Mouse (Mus musculus): ENCODE measurements around the gene Prdm16. TPM values are rescaled to one million over a fixed set of nuclear protein-coding genes. Genes with fewer than 3 reads are reported as not detected.

Gene Prdm16
- polyA plus RNA-seq, 1 experiment from 2014 or later = 12.5 TPM

DNA sequence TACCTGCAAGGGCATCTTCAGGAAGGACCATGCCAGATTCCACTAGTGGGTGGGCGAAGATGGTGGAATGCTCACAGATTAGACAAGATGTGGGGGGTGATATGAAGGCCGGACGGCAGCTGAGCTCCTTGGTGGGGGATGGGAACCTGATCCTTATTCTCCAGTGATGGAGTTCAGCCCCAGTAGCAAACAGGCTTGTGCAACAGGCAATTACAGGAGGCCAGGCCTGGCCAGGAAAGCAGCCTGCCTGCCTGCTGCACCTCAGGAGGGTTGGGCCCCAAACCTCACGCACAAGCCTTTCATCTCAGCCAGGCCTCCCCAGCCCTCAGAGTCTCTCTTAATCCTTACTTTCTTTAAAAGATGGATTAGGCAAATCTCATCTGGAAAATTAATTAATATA lies 124.9 kb downstream of the Prdm16 start:
- peaks cover 99% of the 10 kb centered on the region for H3K27me3 ChIP-seq (ENCODE audit: low read depth, poor library complexity, severe bottlenecking)
- no peaks in the 10 kb centered on the region for H3K9me3 ChIP-seq (replicated peaks)
- WGBS = 31% methylated on average over 4 of the region's 4 CpGs
- H3K4me1 ChIP-seq = peaks cover 89% of the 10 kb centered on the region
- no peaks in the 10 kb centered on the region for H3K36me3 ChIP-seq
- no peak overlapping the region for H3K4me3 ChIP-seq
- H3K27ac ChIP-seq (replicated peaks) = peak overlapping the region; percentile 59
- no peak for DNase-seq (ENCODE audit: low spot score)

DNA sequence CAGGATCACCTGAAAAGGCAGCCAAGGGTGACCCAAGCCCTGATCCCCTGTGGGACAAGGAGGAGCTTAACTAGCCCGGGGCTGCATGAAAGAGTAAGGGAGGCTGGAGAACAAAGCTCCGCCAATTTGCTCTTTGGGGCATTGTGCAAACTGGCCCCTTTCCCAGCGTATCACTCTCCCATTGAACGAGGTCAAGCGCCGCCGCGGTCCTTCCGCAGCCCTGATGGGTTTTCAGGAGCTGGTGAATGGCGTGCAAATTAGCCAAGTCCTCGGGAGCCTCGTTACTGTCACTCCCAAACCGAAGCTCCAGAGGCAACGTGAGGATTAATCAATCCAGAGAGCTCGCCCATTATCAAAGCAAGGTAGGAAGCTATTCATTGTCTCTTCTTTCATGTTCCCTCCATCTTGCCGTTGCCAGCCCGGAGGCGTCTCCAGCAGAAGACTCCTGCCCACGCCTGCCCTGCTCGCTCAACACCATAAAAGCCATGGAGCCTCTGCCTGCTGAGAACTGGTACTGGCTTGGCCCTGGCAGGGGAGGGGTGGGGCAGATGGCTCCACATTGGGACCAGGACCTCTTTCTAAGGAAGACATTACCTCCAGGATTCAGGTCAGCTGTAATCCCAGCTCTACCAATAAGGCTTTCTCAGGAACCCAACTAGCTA lies 129.8 kb downstream of the Prdm16 start:
- peaks cover 93% of the 10 kb centered on the region for H3K4me1 ChIP-seq
- peaks cover 100% of the 10 kb centered on the region for H3K27me3 ChIP-seq (ENCODE audit: low read depth, poor library complexity, severe bottlenecking)
- DNase-seq (ENCODE audit: low spot score) = peak; percentile 60
- H3K4me3 ChIP-seq = peak overlapping the region; percentile 30
- H3K36me3 ChIP-seq = no peaks in the 10 kb centered on the region
- 6% methylated on average over 20 of the region's 20 CpGs for whole genome bisulfite sequencing
- H3K27ac ChIP-seq (replicated peaks) = peak overlapping the region; percentile 72
- no peaks in the 10 kb centered on the region for H3K9me3 ChIP-seq (replicated peaks)

- no peaks in the 10 kb centered on the region for H3K36me3 ChIP-seq
- H3K9me3 ChIP-seq (replicated peaks) = no peaks in the 10 kb centered on the region
- H3K4me1 ChIP-seq = peaks cover 93% of the 10 kb centered on the region
- no peak for DNase-seq (ENCODE audit: low spot score)
- no peak overlapping the region for H3K27ac ChIP-seq (replicated peaks)
- no peak overlapping the region for H3K4me3 ChIP-seq
- H3K27me3 ChIP-seq (ENCODE audit: low read depth, poor library complexity, severe bottlenecking) = peaks cover 100% of the 10 kb centered on the region
- 81% methylated on average over 5 of the region's 5 CpGs for WGBS
Observed at GRCm38 (mm10) chr4:154505313-154505712, 131.4 kb downstream of the Prdm16 start.

DNA sequence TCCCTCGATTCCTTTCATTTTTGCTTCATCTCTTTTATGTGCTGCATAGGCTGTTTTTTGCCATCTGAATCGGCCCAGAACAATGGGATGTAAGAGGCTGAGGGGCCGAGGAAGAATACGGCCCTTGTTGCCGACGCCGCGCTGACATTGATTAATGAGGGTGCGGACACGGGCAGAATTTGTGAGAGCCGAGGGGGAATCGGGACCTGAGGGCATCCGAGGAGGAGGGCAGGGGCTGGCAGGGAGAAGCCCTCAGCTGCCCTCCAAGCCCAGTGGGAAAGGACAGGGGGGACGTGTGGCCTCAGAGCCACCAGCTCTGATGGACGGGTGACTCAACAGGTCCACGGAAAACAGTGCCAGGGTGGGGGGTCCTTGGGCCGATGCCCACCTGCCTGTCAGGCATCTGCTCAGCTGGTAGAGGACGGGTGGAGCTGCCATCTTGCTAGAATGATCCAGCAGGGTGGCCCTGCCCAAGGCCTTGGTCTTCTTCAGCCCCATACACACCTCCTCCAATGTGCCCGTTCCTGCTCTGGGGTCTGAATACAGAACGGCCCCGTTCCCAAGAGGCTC lies 133.3 kb downstream of the Prdm16 start:
- Histone ChIP-seq H3K27me3 (ENCODE audit: low read depth, poor library complexity, severe bottlenecking) (peaks cover 100% of the 10 kb centered on the region), H3K27ac (replicated peaks) (peak overlapping the region; percentile 56; the same call in 1 of the 2 replicates), H3K4me3 (no peak overlapping the region), H3K4me1 (peaks cover 97% of the 10 kb centered on the region), H3K36me3 (no peaks in the 10 kb centered on the region), H3K9me3 (replicated peaks) (no peaks in the 10 kb centered on the region)
- DNase-seq (ENCODE audit: low spot score) = no peak
- WGBS = 78% methylated on average over 21 of the region's 21 CpGs

DNA sequence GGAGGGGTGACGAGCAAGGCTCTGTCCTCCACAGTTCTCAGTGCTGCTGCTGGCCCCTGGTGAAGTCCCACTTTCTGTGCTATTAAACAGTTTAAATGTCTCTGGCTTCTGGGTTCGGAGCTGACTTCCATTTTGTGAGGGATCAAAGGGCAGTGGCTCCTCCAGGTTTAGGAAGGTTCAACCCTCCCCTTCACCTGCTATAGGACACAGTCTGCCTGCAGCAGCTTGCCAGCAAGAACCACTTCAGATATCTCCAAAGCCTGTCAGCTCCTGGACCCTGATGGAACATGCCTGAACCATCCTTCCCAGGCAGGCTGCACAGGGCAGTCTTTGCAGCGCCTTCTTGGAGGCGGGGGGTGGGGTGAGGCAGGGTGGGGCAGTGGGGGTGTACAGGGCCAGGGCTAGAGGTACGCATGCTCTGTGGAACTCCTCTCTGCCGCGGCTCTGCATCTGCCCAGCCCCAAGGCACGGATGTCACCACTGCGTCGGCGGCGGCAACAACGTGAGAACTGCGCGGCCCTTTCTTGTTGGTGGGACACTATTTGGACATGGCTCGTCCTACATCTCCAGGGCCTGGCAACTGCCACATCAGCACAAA lies 134.2 kb downstream of the Prdm16 start:
- peaks cover 100% of the 10 kb centered on the region for H3K4me1 ChIP-seq
- H3K9me3 ChIP-seq (replicated peaks) = no peaks in the 10 kb centered on the region
- no peak overlapping the region for H3K4me3 ChIP-seq
- H3K27ac ChIP-seq (replicated peaks) = peak overlapping the region; percentile 58; the same call in 1 of the 2 replicates
- no peaks in the 10 kb centered on the region for H3K36me3 ChIP-seq
- 79% methylated on average over 16 of the region's 16 CpGs for WGBS
- no peak for DNase-seq (ENCODE audit: low spot score)
- peaks cover 100% of the 10 kb centered on the region for H3K27me3 ChIP-seq (ENCODE audit: low read depth, poor library complexity, severe bottlenecking)

GRCm38 (mm10) chr4:154500695-154501094 lies 136.0 kb downstream of the Prdm16 start:
- Histone ChIP-seq H3K4me1 (peaks cover 91% of the 10 kb centered on the region), H3K9me3 (replicated peaks) (no peaks in the 10 kb centered on the region), H3K27me3 (ENCODE audit: low read depth, poor library complexity, severe bottlenecking) (peaks cover 100% of the 10 kb centered on the region), H3K4me3 (no peak overlapping the region), H3K36me3 (no peaks in the 10 kb centered on the region), H3K27ac (replicated peaks) (no peak overlapping the region)
- 68% methylated on average over 9 of the region's 9 CpGs for WGBS
- DNase-seq (ENCODE audit: low spot score) = no peak

GRCm38 (mm10) chr4:154499701-154500523 lies 136.8 kb downstream of the Prdm16 start:
- H3K27ac ChIP-seq (replicated peaks) = peak overlapping the region; percentile 69
- H3K4me3 ChIP-seq = peak overlapping the region; percentile 33; the same call in 1 of the 2 replicates
- H3K27me3 ChIP-seq (ENCODE audit: low read depth, poor library complexity, severe bottlenecking) = peaks cover 100% of the 10 kb centered on the region
- 40% methylated on average over 29 of the region's 29 CpGs for WGBS
- H3K4me1 ChIP-seq = peaks cover 88% of the 10 kb centered on the region
- peak; percentile 64 for DNase-seq (ENCODE audit: low spot score)
- no peaks in the 10 kb centered on the region for H3K36me3 ChIP-seq
- no peaks in the 10 kb centered on the region for H3K9me3 ChIP-seq (replicated peaks)

GRCm38 (mm10) chr4:154497423-154498175 lies 139.1 kb downstream of the Prdm16 start:
- Histone ChIP-seq H3K4me3 (no peak overlapping the region), H3K9me3 (replicated peaks) (no peaks in the 10 kb centered on the region), H3K27me3 (ENCODE audit: low read depth, poor library complexity, severe bottlenecking) (peaks cover 100% of the 10 kb centered on the region), H3K36me3 (no peaks in the 10 kb centered on the region), H3K4me1 (peaks cover 79% of the 10 kb centered on the region), H3K27ac (replicated peaks) (no peak overlapping the region)
- WGBS = 77% methylated on average over 4 of the region's 4 CpGs
- DNase-seq (ENCODE audit: low spot score) = no peak

DNA sequence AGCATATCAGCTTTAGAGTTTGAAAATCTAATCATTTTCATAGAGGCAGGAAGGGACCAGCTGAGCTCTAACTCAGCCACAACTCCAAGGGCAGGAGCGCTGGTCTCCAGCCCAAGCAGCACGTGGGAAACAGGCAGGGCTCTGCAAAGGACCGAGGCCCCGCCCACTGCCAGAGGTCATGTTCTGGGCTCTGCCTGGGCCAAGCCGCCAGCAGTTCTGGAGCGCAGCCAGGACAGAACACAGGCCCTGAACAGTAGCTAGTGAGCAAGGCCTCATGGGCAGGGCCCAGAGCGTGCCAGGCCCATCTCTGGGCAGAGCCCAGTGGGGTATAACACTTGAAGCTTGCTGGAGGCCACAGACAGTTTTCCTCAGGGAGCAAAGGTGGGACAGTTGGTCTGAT lies 139.7 kb downstream of the Prdm16 start:
- no peaks in the 10 kb centered on the region for H3K36me3 ChIP-seq
- WGBS = 22% methylated on average over 7 of the region's 7 CpGs
- peaks cover 79% of the 10 kb centered on the region for H3K4me1 ChIP-seq
- H3K27me3 ChIP-seq (ENCODE audit: low read depth, poor library complexity, severe bottlenecking) = peaks cover 100% of the 10 kb centered on the region
- no peak overlapping the region for H3K4me3 ChIP-seq
- no peaks in the 10 kb centered on the region for H3K9me3 ChIP-seq (replicated peaks)
- H3K27ac ChIP-seq (replicated peaks) = peak overlapping the region; percentile 63; the same call in 1 of the 2 replicates
- peak; percentile 44 for DNase-seq (ENCODE audit: low spot score)

GRCm38 (mm10) chr4:154496522-154496921 lies 140.2 kb downstream of the Prdm16 start:
- Histone ChIP-seq H3K27me3 (ENCODE audit: low read depth, poor library complexity, severe bottlenecking) (peaks cover 100% of the 10 kb centered on the region), H3K4me3 (no peak overlapping the region), H3K4me1 (peaks cover 78% of the 10 kb centered on the region), H3K36me3 (no peaks in the 10 kb centered on the region), H3K9me3 (replicated peaks) (no peaks in the 10 kb centered on the region), H3K27ac (replicated peaks) (no peak overlapping the region)
- no peak for DNase-seq (ENCODE audit: low spot score)
- 88% methylated on average over 5 of the region's 5 CpGs for WGBS

GRCm38 (mm10) chr4:154493996-154494395 lies 142.7 kb downstream of the Prdm16 start:
- H3K27me3 ChIP-seq (ENCODE audit: low read depth, poor library complexity, severe bottlenecking) = peaks cover 100% of the 10 kb centered on the region
- H3K4me3 ChIP-seq = no peak overlapping the region
- DNase-seq (ENCODE audit: low spot score) = no peak
- H3K27ac ChIP-seq (replicated peaks) = no peak overlapping the region
- no peaks in the 10 kb centered on the region for H3K9me3 ChIP-seq (replicated peaks)
- WGBS = 74% methylated on average over 4 of the region's 4 CpGs
- H3K4me1 ChIP-seq = peaks cover 76% of the 10 kb centered on the region
- H3K36me3 ChIP-seq = no peaks in the 10 kb centered on the region

DNA sequence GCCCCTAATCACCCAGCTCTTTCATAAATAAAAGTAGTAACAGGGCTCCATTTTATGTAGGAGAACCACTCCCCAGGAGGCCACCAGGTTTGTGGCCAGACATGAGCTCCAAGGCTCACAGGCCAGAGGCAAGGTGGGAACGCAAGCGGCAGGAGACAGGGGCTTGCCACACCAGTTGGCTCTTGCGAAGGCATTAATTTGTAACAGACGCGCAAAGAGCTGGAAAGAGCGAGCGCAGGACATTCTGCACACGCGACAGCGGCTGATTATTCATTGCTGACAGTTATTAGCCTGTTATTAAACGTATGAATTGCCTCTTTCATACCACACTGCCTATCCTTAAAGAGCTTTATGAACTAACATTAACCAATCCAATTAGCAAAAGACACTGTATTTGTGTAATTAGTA lies 144.0 kb downstream of the Prdm16 start:
- peaks cover 76% of the 10 kb centered on the region for H3K4me1 ChIP-seq
- H3K4me3 ChIP-seq = no peak overlapping the region
- H3K9me3 ChIP-seq (replicated peaks) = no peaks in the 10 kb centered on the region
- WGBS = 63% methylated on average over 11 of the region's 11 CpGs
- no peaks in the 10 kb centered on the region for H3K36me3 ChIP-seq
- no peak for DNase-seq (ENCODE audit: low spot score)
- peaks cover 100% of the 10 kb centered on the region for H3K27me3 ChIP-seq (ENCODE audit: low read depth, poor library complexity, severe bottlenecking)
- no peak overlapping the region for H3K27ac ChIP-seq (replicated peaks)

Measured in midbrain, embryonic 10.5 days (tissue).